Mouse (Mus musculus) spleen, adult 12 weeks (tissue): ENCODE results near the gene 1700019D03Rik.
"Not testable (repeated sequence)": the region's sequence is repeated elsewhere in the genome, so short reads cannot be mapped to it uniquely, and the experiment has no call there.

Experiments used
- DNase-seq: peaks from one replicate; pipeline ENCODE4 v3.0.0; 2022; ENCODE audit warnings: low spot score

The 1700019D03Rik gene

DNA sequence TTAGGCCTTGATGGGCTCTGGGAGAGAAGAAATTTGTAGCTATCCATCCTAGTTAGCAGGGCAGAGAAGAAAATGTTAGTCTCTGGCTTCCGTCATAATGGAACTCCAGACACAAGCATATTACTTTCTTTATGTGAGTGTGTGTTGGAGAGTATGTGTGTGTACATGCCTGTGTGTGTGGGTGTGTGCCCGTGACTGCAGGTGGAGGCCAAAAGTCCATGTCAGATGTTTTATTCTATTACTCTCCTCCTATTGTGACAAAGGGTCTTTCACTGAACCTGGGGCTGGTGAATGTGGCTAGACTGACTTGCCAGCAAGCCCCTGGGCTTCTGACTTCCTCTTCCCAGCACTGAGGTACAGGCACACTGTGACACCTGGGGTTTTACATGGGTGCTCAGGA is 65.5 kb downstream of the 1700019D03Rik start:
- no peak for DNase-seq

DNA sequence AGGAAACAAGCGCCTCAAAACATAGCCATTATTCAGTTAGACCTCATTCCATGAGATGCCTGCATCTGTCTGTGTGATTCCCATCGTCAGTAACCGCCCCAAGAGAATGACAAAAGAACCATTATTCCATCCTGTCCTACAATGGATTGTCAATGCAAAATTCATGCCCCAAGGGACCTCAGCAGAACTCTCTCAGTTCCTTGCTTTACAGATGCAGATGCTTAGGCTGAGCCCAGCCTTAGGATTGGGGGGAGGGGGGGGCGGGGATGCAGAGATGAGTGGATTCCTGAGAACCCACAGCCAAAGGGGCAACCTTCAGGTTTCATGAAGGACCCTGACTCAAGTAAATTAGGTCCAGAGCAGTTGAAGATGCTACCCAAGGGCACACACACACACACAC is 66.4 kb downstream of the 1700019D03Rik start:
- no peak for DNase-seq

DNA sequence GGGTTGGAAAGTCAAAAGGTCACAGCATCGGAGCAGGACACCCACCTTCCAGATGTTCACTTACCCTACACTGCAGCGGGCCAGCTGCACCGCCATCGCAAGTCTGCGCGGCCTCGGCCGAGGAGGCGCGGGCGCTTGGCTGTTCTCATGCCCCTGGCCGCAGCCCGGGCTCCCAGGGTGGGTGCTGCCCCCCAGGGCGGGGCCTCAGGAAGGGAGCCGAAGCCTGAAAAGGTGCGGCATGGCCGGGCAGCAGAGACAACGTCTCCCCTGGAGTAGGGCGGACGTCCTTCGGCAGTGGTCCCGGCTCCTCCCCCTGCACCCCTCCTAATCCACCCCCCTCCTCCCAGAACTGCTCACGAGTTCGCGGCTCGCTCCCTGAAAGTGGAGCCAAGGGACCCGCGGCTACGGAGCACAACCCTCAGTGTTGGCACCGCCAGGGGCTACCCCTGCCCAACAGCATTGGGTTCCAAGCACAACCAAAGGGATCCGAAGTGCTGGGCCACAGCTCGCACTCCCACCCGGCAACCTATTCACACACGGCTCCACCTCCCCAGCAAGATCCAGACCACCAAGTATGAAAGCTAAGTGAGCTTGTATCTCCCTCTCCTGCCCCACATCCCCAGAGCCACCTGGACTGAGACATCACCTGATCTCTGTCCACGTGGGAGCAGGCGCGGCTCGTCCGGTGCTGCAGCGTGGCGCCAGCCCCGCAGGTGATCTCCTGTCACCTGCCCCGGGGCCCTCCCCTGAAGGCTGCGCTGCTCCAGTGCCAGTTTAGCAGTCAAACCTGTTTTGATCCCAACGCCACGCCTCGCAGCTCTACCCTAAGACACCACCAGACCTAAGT is 67.2 kb downstream of the 1700019D03Rik start:
- no peak for DNase-seq

DNA sequence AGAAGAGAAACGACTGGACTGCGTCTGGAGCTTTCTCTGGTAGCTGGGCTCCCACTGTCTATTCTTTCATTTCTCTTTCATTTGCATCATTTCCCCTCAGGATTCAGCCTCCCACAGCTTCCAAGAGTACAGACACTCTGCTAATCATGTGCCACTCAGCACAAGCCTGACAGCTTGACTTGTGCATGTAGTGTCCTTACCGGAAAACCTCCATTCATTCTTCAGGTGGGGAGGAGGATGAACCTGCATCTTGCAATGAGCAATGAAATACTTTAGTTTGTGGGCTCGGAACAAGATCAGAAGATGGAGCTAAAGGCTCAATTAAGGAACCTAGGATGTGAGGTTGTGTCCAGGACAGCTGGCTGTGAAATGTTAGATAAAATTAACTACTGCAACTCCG is 67.8 kb downstream of the 1700019D03Rik start:
- DNase-seq: no peak

DNA sequence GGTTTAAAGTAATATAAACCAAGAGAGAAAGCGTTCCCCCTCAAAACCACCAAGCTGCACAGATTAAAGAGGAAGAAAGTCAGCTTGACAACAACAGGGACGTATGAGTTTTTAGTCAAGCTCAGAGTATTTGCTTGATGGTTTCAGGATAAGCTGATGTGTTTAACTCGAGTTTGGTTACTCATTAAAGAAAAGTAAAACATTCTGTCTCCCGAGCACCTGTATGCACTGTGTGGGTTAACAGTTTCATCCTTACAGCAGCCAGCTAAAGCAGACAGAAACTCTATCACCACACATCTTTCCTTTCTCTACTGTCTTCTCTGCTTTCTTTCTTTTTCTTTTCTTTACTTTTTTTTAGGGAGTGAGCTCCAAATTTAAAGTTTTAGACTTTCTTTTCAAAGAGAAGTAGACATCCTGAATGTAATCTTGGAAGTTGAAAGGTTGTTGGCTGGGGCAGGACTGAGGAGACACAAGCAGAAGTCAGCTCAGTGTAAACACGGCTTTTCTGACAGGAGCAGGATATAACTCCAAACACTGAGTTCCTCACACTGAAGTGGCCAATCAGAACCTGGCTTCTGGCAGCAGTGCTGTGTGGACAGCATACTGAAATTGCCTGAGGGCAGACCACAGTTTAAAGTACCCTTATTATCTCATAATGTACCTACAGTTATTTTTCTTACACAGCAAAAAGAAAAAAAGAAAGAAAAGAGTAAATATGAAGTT is 68.7 kb downstream of the 1700019D03Rik start:
- DNase-seq: no peak

DNA sequence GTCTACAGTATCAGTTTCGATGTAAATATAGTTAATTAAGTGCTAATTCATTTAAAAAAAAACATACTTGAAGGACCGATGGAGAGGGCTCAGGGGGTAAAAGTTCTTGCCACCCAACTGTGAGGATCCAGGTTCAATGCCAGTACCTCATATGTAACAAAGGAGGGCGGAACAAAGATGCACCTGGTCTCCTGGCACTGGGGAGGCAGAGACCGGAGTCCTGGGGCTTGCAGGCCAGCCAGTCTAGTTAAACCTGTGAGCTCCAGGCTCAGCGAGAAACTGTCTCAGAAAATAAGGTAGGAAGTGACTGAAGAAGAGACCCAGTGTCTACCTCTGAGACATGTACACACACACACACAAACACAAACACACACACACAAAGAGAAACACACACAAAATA is 72.1 kb downstream of the 1700019D03Rik start:
- no peak for DNase-seq

DNA sequence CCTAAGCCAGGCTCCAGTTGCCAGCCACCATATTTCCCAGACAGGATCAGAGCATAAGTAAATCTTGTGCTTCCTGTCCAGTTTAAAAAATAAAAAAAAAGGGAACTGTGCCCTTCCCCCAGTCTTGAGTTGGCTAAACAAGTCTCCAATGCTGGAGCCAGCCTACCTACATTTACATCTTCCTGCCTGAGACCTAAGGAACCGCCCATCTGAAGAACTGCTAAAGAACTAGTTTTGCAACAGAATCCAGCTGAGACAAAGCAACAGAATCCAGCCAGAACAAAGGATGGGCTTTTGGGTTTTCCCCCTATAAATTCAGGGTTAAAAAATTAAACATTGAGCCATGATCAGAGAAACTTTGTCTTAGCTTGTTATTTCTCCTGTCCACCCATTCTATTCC is 81.0 kb downstream of the 1700019D03Rik start:
- no peak for DNase-seq

DNA sequence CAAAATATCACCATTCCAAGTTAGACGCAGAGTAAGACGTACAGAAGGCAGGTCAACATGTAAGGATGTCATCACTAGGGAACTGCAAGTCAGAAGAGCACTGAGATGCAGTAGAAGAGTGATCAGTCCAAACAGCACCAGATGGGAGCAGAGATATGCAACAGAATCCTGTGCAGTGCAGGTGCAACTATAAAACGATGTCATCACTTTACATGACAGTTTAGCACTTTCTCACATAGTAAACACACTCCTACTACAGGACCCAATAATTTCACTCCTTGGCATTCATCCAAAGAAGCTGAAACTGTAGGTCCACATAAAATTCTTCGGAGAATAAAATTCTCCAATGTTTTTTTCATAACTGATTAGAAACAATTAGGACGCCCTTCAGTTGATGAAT is 85.5 kb downstream of the 1700019D03Rik start:
- no peak for DNase-seq

DNA sequence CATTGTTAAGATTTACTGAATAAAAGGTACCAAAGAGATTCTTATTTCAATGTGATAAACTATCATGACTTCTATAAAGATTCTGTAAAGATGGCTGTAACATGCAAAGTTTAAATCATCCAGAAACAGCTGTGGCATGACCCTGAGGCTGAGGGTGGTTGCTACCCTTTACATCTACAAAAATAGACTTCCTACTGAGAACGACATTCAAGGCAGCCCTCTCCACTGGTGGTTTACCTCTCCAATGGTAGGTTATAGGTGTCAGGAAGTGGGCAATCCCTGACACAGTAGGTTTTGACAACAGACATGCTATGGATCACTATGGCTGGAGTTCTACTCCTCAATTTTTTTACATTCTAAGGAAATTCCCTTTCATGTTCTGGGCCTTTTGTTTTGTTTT is 95.5 kb downstream of the 1700019D03Rik start:
- DNase-seq: not testable (repeated sequence)

DNA sequence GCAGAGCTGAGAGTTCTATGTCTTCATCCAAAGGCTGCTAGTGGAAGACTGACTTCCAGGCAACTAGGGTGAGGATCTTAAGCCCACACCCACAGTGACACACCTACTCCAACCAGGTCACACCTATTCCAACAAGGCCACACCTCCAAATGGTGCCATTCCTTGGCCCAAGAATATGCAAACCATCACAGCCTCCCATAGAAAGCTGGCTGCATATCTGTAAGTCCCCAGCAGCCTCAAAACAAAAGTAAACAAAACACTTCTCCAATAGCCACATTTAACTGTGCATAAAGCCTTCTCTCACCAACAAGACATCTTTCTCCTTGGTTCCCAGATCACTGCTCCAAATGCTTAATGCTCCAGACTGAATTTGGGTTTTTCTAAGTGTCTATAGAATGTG is 101.1 kb downstream of the 1700019D03Rik start:
- not testable (repeated sequence) for DNase-seq

DNA sequence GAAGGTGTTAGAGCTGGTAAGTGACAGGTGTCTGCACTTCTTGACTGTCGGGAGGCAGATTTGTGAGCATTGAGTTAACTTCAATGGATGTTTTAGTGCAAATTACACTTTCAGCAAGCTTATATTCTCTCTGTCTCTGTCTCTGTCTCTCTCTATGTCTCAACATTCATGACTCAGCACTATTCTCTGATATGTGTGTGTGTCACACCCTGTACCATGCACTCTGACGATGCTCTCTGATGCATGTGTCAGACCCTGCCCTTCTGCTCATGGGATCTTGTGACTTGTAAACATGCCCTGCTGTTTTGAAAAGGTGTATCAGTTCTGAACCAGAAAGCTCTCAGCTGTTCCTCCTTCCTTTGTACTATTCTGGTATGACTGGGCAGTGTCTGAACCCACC is 103.3 kb downstream of the 1700019D03Rik start:
- no peak for DNase-seq

DNA sequence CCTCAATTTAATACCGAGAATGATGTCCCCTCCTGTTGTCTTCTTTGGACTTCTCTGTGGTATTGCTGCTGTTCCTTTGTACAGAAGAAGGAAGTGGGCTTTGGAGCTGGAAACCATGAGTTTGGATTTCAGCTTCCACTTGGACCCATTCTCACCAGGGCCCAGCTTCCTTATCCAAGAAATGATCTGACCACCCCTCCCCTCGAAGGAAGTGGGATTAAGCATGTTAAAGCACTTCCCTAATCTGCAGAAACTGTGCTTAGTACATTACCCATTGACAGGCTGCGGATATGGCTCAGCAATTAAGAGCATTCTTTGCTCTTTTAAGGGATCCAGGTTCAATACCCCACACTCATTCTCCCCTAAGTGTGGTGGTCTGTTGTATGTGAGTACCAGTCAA is 110.2 kb downstream of the 1700019D03Rik start:
- DNase-seq: no peak

DNA sequence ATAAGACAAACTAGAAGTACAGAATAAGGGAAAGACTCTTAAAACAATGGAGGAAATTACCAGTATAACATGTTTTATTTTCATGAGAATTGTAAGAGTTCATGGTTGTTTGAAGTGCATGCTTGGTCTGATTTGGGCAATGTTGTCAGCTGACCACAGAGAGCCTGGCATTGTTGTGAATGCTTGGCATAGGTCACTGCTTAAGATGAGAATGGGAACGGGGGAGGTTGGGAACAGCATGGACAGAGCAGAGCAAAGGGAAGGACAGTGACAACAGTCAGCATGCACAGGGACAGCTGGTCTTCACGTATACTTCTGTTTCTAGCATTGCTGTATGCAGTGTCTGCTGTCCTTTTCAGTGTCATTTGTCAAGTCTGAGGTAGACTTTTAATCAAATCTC is 135.8 kb downstream of the 1700019D03Rik start:
- no peak for DNase-seq
